Mouse (Mus musculus) retina, postnatal 7 days (tissue): ENCODE measurements at regions not wholly inside any gene's neighbourhood (a gene's known extent, or its start where the extent isn't known, plus 50 kb on each side); places are given as distances from the start of the nearest gene placed in this dataset.

Source experiments
- DNase-seq: peaks from one replicate; pipeline ENCODE4 v3.0.0-alpha.2; 2012; ENCODE audit warnings: low read depth, low spot score

DNA sequence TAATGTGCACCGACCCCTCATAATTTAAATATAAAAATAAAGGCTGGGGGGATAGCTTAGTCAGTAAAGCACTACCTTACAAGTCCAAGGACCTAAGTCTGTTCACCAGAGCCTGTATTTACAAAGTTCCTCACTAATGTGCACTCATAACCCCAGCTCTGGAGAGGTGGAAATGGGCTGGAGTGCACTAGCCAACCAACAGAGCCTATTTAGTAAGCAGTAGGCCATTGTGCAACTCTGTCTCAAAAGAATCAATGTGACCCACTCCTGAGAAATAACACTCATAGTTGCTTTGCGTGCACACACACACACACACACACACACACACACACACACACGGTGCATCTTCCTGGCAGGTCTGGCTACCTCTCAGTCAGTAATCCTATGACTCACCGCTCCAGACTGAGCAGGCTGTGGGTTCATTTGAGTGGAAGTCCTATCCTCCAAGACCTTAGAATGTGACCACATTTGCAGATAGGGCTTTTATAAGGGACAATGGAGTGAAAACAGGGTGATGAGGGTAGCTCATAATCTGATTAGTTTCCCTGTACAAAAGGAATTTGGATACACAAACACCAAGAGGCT is 256.9 kb downstream of the Bcor start:
- no peak for DNase-seq

GRCm38 (mm10) chrX:11905231-11905630 is 254.9 kb downstream of the Bcor start:
- no peak for DNase-seq

- DNase-seq = no peak
Observed at GRCm38 (mm10) chrX:11907167-11907566, 253.0 kb downstream of the Bcor start.

- no peak for DNase-seq
Observed at GRCm38 (mm10) chrX:11915984-11916383, 244.2 kb downstream of the Bcor start.

DNA sequence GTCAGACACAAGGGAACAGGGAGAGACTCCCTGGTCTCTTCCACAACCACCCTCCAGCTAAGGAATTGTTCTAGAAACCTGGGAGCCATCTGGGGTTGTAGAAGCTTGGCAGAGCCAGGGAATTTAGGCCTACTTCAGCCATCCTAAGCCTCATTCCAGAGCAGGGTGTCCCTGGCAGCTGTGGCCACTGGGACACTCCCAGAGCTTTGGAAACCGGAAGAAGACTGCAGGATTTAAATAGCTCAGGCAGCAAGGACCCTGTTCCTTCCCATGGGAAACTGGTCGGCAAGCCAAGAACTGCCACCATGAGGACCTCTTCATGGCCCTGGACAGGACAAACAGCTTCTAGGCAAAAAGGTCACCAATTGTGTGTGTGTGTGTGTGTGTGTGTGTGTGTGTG is 239.9 kb downstream of the Bcor start:
- no peak for DNase-seq

GRCm38 (mm10) chrX:11924639-11925302 is 235.4 kb downstream of the Bcor start:
- DNase-seq = no peak

- DNase-seq = no peak
Observed at GRCm38 (mm10) chrX:11926868-11927535, 233.2 kb downstream of the Bcor start.

- no peak for DNase-seq
Observed at GRCm38 (mm10) chrX:11929448-11929847, 230.7 kb downstream of the Bcor start.

GRCm38 (mm10) chrX:11931432-11931831 is 228.7 kb downstream of the Bcor start:
- no peak for DNase-seq

GRCm38 (mm10) chrX:11935337-11935736 is 224.8 kb downstream of the Bcor start:
- no peak for DNase-seq

GRCm38 (mm10) chrX:11940246-11940645 is 219.9 kb downstream of the Bcor start:
- no peak for DNase-seq

DNA sequence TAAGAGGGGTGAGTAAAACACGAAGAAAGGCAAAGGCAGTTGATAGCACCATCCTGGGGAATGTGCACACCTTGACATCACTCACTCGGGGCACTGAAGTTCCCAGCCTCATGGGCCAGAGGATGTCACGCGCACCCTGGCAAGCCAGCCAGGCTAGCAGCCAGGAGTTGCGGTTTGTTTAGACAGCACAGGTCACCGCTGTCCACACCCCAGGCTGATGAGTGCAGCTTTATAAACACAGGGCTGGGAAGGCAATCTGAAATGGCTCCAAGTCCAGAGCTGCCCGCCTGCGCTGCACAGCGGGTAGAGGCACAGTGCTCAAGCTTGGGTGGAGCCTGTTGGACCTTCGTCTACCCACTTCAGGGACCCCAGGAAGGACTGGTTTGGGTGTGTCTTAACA is 216.8 kb downstream of the Bcor start:
- DNase-seq = no peak

DNA sequence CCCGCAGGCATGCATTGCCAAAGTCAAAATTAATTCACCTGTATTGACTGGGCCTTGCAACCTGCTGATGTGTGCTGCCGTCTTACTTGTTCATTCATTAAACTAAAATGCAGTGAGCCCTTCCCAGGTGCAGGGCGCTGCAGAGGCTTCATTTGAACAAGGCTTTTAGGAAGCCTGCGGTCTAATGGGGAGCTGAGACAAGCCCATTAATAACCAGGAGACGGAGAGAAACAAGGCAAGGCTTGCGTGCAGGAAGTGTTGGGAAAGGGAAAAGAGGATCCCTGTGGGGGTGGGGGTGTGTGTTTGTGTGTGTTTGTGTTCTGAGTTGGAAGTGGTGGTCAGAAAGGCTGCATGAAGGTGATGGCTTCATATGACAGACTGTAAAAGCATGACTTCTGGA is 215.6 kb downstream of the Bcor start:
- no peak for DNase-seq

- DNase-seq = no peak
Observed at GRCm38 (mm10) chrX:11945280-11945679, 214.9 kb downstream of the Bcor start.

- no peak for DNase-seq
Observed at GRCm38 (mm10) chrX:11952193-11952592, 208.0 kb downstream of the Bcor start.

DNA sequence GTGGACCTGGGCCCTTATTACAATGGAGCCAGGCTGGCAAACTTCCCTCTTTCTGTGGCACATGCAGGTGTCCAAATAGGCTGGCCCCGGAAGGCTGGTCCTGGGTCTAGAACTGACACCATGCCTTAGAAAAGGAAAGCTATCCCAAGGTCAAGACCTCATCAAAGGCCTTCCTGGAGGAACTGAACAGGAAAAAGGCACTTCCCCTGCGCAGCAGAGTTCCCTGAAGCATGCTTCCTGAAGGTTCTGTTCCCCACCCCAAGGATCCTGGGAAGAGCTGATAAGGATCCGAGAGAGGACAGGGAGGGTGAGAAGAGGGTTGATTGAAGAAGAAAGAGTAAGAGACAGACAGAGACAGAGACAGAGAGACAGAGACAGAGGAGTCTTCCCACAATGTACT is 204.0 kb downstream of the Bcor start:
- no peak for DNase-seq

DNA sequence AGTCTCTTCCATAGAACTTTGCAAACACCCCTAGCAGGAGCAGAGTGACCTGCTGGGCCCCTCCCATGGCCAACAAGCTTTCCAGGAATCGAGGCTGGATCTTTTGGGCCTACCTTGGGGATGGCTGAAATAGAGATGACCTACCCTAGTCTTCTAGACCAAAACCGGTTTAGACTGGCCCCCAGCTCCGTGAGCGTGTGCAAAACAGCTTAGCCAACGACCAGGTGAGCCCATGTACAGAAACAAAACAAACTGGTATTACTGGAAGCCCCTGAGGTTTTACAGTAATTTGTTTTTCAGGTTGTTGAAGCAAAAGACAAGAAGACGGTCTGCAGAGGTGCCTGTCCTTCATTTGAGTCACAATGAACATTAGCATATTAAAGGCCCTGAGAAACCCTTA is 203.1 kb downstream of the Bcor start:
- no peak for DNase-seq

DNA sequence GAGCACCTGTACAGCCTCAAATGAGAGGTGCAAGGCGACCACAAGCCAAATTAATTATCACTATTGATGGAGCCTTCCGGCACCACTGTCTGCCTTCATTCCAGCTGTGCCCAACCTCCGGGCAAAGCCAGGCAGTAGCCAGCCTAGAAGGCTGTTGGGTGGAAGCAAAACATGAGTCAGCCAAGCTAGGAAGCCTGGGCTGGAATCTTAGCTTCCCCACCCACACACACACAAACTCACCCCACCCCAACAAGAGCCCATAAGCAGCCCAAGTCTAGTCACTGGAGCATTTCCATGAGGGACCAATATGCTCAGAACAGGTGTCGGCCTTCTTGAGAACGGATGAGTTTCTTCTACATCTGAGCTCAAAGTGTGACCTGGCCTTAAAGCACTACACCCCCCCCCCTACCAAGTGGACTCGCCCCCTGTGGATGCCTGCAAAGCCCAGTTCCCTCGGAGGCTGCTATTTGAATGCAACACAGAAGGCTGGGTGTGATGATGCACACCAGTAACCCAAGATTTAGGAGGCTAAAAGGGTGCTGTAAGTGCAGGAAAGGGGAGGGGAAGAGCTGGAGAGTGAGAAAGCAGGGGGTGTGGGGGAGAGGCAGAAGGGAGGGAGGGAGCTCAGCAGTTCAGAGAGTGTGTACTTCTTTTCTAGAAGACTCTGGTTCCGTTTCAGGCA is 200.1 kb downstream of the Bcor start:
- no peak for DNase-seq

- DNase-seq = no peak
Observed at GRCm38 (mm10) chrX:11961350-11961749, 198.8 kb downstream of the Bcor start.

GRCm38 (mm10) chrX:11964428-11964827 is 195.7 kb downstream of the Bcor start:
- no peak for DNase-seq

- no peak for DNase-seq
Observed at GRCm38 (mm10) chrX:11978679-11979078, 181.5 kb downstream of the Bcor start.

DNA sequence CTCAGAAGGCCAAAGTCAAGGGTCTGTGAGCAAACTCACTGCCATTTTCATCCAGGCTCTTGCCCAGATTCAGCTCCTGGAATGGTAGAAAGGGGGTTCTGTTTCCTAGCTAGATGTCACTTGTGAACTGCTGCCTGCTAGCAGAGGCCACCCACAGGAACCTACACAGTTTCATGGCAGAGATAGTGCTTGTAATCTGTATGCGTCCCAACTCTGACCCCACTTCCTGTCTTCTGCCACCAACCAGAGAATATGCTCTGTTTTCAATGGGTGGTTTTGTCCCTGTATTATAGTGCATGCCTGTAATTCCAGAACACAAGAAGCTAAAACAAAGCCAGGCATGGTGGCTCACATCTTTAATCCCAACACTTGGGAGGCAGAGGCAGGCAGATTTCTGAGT is 176.9 kb downstream of the Bcor start:
- no peak for DNase-seq
